Mouse (Mus musculus) frontal cortex, postnatal 36 days (tissue): Measurements from ENCODE around the gene Olfr1396.

ENCODE experiments used
- DNase-seq, 2 experiments: peaks; one replicate each; pipeline ENCODE4 v3.0.0; 2022; ENCODE audit warnings: low spot score in 2 of 2

Olfr1396 gene

DNA sequence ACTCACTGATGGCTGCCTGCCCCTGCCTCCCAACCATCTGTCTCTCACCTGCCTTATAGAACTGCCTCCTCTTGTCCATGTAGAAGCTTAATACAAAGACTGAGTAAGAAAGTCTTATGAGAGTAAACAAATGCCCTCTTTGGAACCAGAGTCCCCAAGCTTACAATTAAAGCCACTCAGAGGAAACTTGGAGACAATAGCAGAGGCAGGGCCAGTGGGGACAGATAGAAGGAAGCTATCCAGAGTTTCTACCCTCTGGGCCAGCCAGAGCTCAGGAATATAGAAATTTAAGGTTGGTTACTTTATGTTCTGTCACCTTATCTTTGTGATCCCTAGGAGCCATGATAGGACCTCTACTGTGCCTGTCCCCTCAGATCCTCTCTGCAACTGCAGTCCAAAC, at the start of gene Olfr1396:
Gene Olfr1396, minus strand, starts transcription at position 101 of the 400 bp plus-strand sequence.
- no peak for DNase-seq

DNA sequence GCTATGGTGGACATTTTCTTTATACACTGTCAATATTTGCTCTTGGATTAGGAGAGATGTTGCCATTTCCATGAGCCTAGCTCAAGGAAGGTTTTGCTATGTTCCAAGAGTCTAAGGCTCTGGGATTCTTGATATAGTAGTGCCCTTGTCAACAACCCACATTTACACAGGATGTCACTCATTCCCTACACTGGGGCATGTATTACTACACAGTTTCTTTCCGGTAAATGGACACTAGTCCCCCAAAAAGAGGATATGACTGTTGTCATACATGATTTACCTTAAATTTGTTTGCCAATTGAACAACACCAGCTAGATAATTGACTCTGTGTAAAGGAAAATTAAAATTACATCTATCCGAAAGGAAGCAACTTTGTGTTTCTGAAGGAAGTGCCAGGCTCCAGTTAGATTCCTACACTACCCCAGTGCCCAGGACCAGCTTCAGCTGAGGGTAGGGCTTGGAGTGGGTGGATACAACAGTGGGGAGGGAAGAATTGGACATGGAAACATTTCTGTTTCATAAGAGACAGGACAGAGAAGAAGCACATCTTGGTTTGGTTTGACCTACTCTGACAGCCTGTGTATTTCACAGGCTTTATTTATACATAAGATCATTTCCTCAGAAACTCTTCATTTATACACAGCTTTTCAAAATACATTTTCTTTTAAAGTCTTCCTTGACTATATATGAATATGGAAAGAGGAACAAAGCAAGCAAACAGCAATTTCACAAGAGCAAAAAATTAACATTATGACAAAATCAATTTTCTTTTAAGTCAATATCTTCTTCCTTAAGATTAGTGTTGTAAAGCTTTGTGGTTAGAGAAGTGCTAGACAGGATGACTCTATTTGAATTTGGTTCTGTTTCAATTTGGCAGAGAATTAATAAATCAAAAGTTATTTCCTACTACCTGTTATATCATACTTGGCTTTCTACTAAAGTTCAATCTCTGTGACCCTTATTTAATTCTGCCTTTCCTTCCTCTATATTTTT, 42.4 kb upstream of the Olfr1396 start:
- no peak for DNase-seq

DNA sequence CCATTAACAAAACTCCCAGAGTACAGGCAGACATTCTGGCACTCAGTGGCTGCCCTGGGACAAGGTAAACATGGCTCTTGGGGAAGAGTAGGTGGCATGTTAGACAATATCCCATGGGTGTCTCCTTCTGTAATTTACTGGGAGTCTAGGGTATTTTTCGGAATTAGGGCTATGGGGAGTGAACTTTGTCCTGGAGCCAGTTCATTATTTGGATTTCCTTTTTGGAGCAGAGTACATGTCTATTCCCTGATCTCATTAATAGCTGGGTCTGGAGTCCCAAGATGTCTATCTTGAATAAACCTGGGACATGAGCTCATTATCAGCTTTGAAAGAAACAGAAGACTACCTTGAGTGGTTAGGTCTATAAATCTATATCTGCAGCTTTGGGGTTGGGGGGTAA, 39.4 kb upstream of the Olfr1396 start, which contains the start of gene Olfr1394:
Gene Olfr1394, plus strand, starts transcription at position 301 of the 400 bp plus-strand sequence.
- DNase-seq: no peak

DNA sequence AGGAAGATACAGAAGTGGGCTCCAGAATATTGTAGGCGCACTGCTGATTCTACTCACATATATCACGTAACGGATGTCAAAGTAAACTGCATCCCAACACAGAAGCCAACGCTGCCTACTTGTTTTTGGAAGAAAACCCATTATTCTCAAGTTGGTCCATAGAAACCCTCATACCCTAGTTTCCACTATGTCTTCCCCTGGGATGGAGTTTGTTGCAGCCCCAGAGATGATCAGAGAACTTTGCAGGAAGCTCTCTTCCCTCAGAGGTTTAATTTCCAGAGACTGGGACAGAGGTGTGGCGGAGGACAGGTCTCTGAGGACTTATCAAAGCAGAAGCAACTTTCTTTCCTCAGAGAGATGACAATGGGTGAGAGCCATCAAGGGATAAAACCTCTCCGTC, 27.3 kb upstream of the Olfr1396 start, which contains the start of gene Olfr1395:
Gene Olfr1395, plus strand, starts transcription at position 301 of the 400 bp plus-strand sequence.
- no peak for DNase-seq

DNA sequence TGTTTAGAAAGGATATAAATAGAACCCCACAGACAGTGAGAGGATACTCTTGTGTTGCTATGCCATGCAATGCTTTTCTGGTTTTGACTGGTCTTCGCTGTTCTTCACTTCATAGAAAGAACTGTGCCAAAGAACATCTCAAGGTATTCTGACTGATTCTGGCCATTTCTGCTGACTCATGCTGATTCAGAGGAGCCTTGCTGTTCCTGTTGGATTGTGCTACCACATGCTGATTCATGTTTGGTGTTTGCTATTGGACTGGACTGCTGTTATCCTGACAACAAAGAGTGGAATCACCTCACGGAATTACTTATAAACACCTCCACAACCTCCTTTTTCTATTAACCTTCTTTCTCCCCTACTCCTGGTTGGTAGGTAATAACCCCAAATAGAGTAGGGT, 9.5 kb upstream of the Olfr1396 start:
- DNase-seq: peak in 1 of 2 experiments; percentile 12

DNA sequence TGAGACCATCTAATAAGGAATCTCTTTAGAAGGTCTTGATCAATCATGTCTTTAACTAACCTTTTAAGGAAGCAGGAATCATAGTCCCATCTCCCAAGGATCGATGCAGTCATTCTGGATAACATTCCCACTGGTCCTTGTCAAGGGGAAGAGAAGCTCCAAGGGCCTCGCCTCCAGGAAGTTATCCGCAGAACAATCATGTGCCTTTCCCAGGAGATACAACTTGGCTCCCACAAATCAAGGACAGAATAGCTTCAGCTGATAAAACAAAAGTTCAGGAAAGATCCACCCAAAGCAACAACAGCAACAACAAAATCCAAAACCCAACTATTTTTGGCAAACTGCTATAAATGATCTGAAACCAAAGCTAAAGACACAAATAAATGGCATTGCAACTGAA, 5.0 kb upstream of the Olfr1396 start:
- no peak for DNase-seq

DNA sequence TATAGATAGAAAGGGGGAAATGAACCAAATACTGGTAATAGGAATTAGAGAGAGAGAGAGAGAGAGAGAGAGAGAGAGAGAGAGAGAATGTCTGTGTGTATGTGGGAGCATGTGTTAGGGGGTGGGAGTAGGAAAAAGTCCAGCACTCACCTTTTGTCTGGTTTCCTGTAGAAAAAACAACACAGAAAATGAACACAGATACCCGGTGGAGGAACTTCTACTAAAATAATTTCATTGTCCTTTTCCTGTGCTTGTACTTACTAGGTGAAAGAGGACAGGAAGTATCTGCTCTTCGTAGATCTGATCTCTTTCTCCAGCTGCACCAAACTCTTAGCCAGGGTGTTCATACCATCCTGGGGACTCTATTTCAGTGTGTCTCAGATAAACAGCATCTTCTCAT, 516 bp downstream of the Olfr1396 start:
- DNase-seq: no peak

DNA sequence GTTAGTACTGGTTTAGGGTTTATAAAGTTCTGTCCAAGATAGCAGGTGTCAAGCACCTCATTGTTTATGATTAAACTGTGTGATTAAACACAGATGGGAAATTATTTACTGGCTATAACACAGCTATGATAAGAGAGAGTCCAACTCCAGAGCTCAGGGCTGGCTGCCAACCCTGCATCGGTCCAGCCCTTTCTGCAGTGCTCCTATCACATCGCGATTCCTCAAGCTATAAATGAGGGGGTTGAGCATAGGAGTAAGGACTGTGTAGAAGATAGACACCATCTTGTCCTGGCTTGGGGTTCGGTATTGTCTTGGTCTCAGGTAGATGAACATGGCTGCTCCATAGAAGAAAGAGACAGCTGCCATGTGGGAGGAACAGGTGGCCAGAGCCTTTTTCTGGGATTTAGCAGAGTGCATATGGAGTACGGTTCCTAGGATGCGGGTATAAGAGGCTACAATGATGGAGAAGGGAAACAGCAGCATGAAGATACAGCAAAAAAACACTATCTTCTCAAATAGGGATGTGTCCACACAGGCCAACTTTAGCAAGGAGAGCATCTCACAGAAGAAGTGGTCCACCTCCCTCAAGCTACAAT, 2.0 kb downstream of the Olfr1396 start:
- DNase-seq: peak in 1 of 2 experiments; percentile 34

DNA sequence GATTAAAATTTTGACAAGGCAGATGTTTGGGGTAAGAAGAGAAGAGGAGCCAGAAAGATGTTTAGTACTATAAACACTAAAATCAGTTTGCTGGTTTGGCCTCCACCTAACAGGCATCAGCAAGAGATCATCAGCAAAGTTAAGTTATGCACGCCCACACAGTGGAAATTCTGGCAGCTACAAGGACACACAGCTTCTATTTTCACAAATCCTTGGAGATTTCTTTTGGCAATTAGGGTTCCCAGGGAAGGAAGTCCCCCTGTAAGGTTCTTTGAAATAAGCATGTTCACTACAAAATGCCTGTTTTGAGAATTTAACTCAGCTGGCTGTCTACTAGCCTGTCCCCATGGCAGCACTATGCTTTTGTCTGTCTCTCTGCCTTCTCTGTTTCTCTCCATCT, 3.7 kb downstream of the Olfr1396 start:
- DNase-seq: peak in 1 of 2 experiments; percentile 21

DNA sequence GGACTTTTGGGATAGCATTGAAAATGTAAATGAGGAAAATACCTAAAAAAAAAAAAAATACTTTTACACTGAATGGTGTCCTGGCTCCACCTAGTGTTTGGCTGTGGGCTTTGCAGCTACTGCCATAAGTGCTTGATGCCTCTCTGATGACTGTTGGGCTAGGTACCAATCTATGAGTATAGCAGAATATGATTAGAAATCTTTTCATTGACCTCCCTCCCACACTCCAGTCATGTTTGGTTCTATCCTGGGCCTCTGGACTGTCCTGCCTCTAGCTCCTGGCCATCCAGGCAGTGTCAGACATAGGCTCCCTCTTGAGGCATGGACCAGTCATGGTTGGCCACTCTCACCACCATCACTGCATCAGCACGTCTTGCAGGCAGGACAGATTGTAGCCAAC, 5.8 kb downstream of the Olfr1396 start:
- peak in 1 of 2 experiments; percentile 31 for DNase-seq

DNA sequence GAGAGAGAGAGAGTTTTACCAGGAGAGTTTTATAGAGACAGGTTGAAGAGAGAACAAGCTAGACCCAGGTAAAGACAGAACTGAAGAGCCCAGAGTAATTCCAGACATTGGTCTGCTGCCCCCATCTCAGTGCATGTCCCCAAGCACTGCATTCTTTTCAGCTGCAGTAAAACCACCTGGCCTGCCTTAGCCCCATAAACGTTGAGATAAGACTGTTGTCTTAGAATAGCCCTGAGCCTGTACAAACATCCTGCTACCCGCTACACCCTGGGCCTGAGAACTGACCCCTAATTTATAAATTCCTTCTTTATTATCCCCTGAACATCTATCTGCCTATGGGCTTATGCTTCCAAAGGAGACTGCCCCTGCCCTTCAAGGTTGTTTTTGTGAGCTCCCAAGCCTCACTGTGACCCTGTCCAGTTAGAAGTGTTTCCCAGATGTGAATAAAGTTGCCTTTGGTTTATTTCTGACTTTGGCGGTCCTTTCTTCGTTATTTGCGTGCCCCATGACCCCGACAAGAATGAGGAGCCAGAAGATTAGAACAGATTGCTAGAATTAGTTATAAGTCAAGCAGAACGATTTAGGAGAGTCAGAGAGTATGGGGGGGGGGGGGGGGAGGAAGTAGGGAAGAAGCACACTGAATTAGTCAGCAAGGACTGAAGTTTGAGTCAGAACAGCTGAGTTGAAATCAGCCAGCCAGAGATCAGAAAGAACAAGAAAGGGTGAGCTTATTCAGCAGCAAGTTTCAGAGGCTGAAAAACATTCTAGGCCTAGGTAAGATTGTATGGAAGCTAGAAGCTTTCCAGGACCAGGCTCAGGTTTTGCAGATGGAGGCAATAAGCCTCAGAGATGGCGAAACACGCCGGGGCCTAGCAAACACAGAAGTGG, 6.8 kb downstream of the Olfr1396 start:
- DNase-seq: no peak

DNA sequence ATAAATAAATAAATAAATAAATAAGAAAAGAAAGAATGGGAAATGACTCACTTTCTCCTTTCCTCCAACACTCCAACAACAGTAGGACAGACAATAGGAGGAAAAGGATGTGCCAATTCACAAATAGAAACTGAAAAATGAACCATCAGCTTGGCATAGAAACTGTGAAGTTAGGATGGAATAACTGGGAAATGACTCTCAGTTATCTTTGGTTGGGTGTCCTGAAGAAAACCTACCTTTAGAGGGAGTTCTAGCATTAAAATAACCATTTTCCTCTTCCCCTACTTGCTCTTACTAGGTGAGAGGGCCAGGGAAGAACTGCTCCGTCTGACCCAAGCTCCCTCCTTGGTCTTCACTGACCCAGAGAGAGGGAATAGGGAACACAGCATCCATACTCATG, 8.9 kb downstream of the Olfr1396 start:
- no peak for DNase-seq

DNA sequence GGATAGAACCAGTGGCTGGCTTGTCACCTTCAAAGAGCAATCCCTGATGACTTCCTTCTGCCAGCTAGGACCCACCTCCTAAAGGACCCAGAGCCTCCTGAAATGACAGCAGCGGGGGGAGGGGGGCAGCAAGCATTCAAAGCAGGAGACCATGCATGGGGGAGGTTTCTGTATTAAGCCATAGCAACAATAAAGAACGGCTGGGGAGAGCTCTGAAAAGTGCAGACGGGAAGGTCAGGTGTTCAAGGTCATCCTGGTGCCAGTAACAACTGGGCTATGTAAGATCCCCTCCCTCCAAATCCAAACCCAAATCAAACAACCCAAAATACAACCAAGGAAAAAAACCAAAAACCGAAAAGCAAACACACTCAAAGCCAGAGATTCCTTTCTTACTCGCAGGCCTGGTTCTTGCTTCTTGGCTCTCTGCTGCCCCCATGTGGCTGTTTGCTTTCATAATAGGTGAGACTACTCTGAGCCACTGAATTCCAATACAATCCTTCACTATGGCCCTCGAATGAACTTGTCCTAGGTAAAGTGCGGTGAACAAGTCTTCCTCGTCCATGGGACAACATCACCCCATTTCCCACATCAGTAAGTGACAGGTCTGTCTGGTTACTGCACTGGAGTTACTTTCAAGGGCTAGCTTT, 11.5 kb downstream of the Olfr1396 start:
- DNase-seq: peak; percentile 84 to 91

DNA sequence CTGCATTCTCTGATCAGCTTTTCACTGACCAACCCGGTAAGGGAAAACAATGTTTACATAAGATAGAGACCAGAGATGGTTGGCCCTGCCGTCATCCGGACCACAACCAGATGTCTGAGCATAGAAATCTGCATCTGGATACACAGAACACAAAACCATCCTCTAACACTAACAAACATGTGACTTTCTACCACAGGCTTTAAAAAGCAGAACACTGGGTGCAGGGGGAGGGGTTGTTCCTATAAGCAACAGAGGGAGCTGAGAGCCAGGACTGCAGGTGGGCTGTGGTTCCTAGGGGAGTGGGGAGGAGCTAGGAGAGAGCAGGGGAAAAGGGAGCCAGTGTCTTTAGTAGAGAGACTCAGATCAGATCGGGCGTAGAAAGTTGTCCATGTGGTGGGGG, 13.2 kb downstream of the Olfr1396 start:
- DNase-seq: no peak

DNA sequence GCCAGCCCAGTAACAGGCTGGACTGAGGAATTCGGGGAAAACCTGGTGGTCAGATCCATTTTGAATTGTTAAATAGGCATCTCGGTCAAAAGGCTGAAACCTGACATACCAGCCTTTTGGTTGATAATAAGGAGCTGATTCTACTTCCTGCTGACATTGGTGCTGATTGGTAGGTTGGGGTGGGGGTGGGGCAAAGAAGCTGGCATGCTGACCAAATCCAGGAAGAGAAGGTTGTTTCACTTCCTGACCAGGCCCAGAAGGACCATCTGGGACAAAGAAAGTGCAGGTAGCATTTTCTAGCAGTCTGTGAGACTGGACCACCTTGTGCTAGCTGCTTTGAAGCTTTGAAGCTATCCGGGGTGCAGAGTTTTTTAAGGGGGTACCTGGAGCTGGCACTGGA, 14.3 kb downstream of the Olfr1396 start:
- DNase-seq: no peak

DNA sequence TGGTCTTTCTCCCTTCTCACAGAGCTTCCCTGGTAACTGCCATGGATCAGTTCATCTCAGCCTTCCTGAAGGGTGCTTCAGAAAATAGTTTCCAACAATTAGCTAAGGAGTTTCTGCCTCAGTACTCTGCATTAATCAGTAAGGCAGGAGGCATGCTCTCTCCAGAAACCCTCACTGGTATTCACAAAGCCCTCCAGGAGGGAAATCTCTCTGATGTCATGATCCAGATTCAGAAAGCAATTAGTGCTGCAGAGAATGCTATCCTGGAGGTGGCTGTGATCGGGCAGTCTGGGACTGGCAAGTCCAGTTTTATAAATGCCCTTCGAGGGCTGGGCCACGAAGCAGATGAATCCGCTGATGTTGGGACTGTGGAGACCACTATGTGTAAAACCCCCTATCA, 19.3 kb downstream of the Olfr1396 start:
- DNase-seq: no peak

DNA sequence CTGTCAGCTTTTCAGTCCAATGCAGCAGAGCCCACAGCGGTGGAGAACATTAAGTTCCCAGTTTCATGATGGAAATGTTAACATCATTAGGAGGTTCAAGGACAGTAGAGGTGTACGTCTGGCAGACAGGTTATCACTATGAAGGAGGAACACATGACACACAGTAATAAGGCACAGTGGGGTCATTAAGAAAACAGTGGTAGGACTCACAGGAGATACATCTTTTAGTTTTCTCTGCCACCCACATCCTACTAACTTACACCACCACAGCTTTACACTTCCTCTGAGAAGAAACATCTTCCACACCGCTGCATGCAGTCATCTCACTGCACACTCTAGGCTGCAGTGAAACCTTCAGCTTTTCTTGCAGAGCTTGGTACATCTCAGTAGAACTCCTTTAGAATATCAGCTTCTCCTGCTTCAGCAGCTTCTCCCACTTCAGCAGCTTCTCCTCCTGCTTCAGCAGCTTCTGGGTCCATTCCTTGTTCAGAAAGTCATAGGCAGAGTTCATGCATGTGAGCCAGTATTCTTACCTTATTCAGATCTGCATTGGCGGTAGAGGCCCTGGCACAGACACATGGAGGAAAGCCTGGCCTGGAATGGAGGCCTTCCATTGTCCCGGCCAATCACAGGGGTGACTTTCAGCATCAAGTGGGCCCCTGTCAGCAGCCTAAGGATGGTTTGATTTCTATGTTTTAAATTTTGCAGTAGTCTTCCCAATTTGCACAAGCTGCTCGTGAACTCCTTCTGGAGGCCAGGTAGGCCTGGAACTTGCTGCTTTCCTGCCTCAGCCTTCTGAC, 20.6 kb downstream of the Olfr1396 start:
- no peak for DNase-seq

DNA sequence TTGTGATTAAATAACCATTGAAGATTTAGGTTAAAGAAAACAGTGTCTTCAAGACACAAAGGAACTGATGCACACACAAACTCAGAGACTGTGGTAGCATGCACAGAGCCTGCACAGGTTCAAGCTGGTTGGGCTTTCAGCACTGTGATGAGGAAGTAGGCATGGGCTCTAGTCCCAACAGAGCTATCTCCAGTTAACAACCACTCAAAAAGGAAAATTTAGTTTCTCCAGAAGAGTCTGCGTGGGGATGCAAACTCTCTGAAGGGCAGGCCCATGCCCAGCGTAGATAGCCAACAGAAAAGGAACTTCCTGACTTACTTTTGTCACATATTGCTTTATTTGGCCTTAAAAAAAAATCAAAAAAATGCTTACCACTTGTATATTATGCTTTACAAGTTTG, 21.9 kb downstream of the Olfr1396 start:
- DNase-seq: no peak

DNA sequence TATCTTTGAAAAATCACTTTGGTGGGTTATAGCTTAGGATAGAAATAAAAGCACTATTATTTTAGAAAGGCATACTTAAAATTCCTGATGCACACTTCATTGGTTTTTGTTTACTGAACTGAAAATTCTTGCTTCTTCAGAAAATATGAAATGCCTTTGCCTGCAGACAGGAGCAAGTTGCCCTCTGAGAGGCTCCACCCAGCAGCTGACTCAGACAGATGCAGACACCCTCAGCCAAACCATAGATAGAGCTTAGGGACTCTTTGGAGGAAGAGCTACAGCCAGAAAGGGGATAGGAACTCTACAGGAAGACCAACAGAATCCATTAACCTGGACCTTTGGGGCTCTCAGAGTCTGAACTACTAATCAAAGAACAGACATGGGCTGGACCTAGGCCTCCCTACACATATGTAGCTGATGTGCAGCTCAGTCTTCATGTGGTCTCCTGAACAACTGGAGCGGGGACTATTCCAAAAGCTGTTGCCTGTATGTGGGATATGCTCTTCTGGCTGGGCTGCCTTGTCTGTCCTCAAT, 22.6 kb downstream of the Olfr1396 start:
- no peak for DNase-seq

DNA sequence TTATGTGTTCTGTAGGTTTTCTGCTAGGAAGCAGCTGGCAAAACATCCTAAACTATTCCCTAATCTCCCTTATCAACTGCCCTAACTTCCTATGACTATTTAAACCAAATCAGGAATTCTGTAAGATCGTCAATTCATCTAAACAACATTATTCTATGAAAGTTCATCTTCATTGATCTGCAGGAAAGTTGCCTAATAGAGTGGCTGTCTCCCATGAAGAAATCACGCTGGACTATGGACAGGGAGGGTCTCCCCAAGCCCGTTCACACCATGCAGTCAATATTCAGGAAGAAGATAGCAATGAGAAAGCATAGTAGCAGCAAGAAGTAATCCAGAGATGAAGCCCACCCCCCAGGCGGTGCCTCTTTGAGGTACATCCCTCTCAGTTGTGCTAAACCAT, 23.5 kb downstream of the Olfr1396 start:
- no peak for DNase-seq
